Mouse (Mus musculus) myocyte (in vitro differentiated cells): ENCODE data around the gene Tbx21.

Experiments
- CEBPB ChIP-seq: IDR thresholded peaks from 2 replicates; pipeline ENCODE4 v1.6.1; 2011; ENCODE audit warnings: mild to moderate bottlenecking, moderate library complexity; ENCODE audit not compliant: poor library complexity, insufficient read depth, severe bottlenecking
- E2F4 ChIP-seq: IDR thresholded peaks from one replicate; pipeline ENCODE4 v1.6.1; 2011; ENCODE audit warnings: mild to moderate bottlenecking, control low read depth, moderate library complexity; ENCODE audit not compliant: insufficient read depth
- MAX ChIP-seq: IDR thresholded peaks from one replicate; pipeline ENCODE4 v1.6.1; 2011; ENCODE audit warnings: low read depth, mild to moderate bottlenecking, control low read depth
- MYOD1 ChIP-seq, 3 experiments: IDR thresholded peaks; one replicate each; pipeline ENCODE4 v1.6.1; 2011; ENCODE audit warnings: control low read depth in 2 of 3, low read depth in 2 of 3, mild to moderate bottlenecking in 2 of 3, moderate library complexity in 1 of 3; ENCODE audit not compliant: insufficient read length in 2 of 3, control insufficient read depth in 1 of 3
- MYOG ChIP-seq, 3 experiments: IDR thresholded peaks; one replicate each; pipeline ENCODE4 v1.6.1; 2011; ENCODE audit warnings: control low read depth in 2 of 3, low read depth in 2 of 3, mild to moderate bottlenecking in 2 of 3; ENCODE audit not compliant: insufficient read length in 2 of 3, control insufficient read depth in 1 of 3, insufficient read depth in 1 of 3
- POLR2A ChIP-seq: IDR thresholded peaks from one replicate; pipeline ENCODE4 v1.6.1; 2011; ENCODE audit warnings: low read depth, mild to moderate bottlenecking, control low read depth, moderate library complexity; ENCODE audit not compliant: insufficient read length
- POLR2AphosphoS2 ChIP-seq: IDR thresholded peaks from one replicate; pipeline ENCODE4 v1.6.1; 2011; ENCODE audit warnings: low read depth, control low read depth; ENCODE audit not compliant: insufficient read length
- REST ChIP-seq: IDR thresholded peaks from one replicate; pipeline ENCODE4 v1.6.1; 2011; ENCODE audit warnings: mild to moderate bottlenecking, control low read depth, moderate library complexity; ENCODE audit not compliant: insufficient read depth, insufficient read length
- SRF ChIP-seq: IDR thresholded peaks from one replicate; pipeline ENCODE4 v1.6.1; 2011; ENCODE audit warnings: low read depth; ENCODE audit not compliant: control insufficient read depth, insufficient read length
- TCF12 ChIP-seq: IDR thresholded peaks from one replicate; pipeline ENCODE4 v1.6.1; 2011; ENCODE audit warnings: mild to moderate bottlenecking, control low read depth; ENCODE audit not compliant: poor library complexity, insufficient read depth, severe bottlenecking
- TCF3 ChIP-seq: IDR thresholded peaks from one replicate; pipeline ENCODE4 v1.6.1; 2011; ENCODE audit warnings: low read depth, control low read depth; ENCODE audit not compliant: insufficient read length
- USF1 ChIP-seq: IDR thresholded peaks from one replicate; pipeline ENCODE4 v1.6.1; 2011; ENCODE audit warnings: low read depth, mild to moderate bottlenecking, control low read depth, moderate library complexity

DNA sequence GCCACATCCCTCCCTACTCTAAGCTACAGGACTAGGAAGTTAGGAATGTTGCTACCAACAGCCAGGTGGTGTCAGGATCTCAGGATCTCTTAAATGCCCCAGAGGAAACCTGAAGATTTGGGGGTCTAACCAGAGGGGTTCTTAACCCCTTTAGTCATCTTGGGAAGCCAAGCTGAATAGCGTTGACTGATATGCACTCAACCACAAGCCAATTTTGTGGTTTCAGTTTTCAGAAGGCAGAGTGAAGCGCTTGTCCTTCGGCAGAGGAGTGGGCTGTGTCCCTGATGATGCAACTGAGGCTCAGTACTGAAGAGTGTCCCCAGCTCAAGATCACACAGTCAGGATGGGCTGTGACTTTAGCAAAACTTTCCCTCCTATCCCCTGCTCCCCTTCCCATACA is 13.8 kb upstream of the Tbx21 start:
- TF ChIP-seq POLR2AphosphoS2 (no peak), POLR2A (no peak), E2F4 (no peak), TCF3 (no peak), MYOD1 (IDR thresholded peaks at IDR 0.05; ENCODE audit: control insufficient read depth in 1 of 3, insufficient read length in 2 of 3, low read depth in 2 of 3) (no peak), MAX (no peak), TCF12 (no peak), SRF (no peak), USF1 (no peak), CEBPB (peak; percentile 54; the same call in 1 of the 2 replicates), MYOG (IDR thresholded peaks at IDR 0.05; ENCODE audit: control insufficient read depth in 1 of 3, insufficient read depth in 1 of 3, insufficient read length in 2 of 3, low read depth in 2 of 3) (no peak), REST (no peak)
